Mouse (Mus musculus): ENCODE measurements around the gene Fabp2. TPM values are rescaled to one million over a fixed set of nuclear protein-coding genes. Genes with fewer than 3 reads are reported as not detected.

Fabp2 gene
- polyA plus RNA-seq, 1 experiment: not detected

- no peaks in the 10 kb centered on the region for H3K79me3 ChIP-seq (ENCODE audit: low read depth)
- H3K27me3 ChIP-seq (ENCODE audit: control insufficient read depth, insufficient read depth, insufficient read length): no peaks in the 10 kb centered on the region
- H3K79me2 ChIP-seq (ENCODE audit: control insufficient read depth, insufficient read depth): no peaks in the 10 kb centered on the region
- no peak overlapping the region for H3ac ChIP-seq (ENCODE audit: control insufficient read depth, insufficient read length, low read depth)
- H3K4me3 ChIP-seq (ENCODE audit: insufficient read depth, poor library complexity, severe bottlenecking): no peak overlapping the region
- H3K36me3 ChIP-seq (ENCODE audit: control insufficient read depth, insufficient read depth): no peaks in the 10 kb centered on the region
- no peak for TF ChIP-seq USF1 (IDR thresholded peaks at IDR 0.05; ENCODE audit: low read depth)
- no peak for TF ChIP-seq MAX (IDR thresholded peaks at IDR 0.05)
- no peak for TF ChIP-seq CEBPB (IDR thresholded peaks at IDR 0.05; ENCODE audit: low read depth)
- no peak for TF ChIP-seq CTCF (IDR thresholded peaks at IDR 0.05; ENCODE audit: control insufficient read depth, insufficient read depth, insufficient read length)
- no peak for TF ChIP-seq FOSL1 (IDR thresholded peaks at IDR 0.05; ENCODE audit: insufficient read depth, low read length, poor library complexity, severe bottlenecking)
- TF ChIP-seq MYOG (IDR thresholded peaks at IDR 0.05; ENCODE audit: control insufficient read depth, extremely low read depth, insufficient read length): no peak
- TF ChIP-seq MYOD1 (IDR thresholded peaks at IDR 0.05; ENCODE audit: control insufficient read depth, insufficient read length, low read depth): no peak
Observed at GRCm38 (mm10) chr3:122865092-122865491, 29.8 kb upstream of the Fabp2 start.

GRCm38 (mm10) chr3:122868270-122868669, 26.6 kb upstream of the Fabp2 start:
- TF ChIP-seq CEBPB (IDR thresholded peaks at IDR 0.05; ENCODE audit: low read depth) (no peak), FOSL1 (IDR thresholded peaks at IDR 0.05; ENCODE audit: insufficient read depth, low read length, poor library complexity, severe bottlenecking) (no peak), MYOG (IDR thresholded peaks at IDR 0.05; ENCODE audit: control insufficient read depth, extremely low read depth, insufficient read length) (no peak), MAX (IDR thresholded peaks at IDR 0.05) (no peak), MYOD1 (IDR thresholded peaks at IDR 0.05; ENCODE audit: control insufficient read depth, insufficient read length, low read depth) (no peak), CTCF (IDR thresholded peaks at IDR 0.05; ENCODE audit: control insufficient read depth, insufficient read depth, insufficient read length) (no peak), USF1 (IDR thresholded peaks at IDR 0.05; ENCODE audit: low read depth) (no peak)
- H3K4me3 ChIP-seq (ENCODE audit: insufficient read depth, poor library complexity, severe bottlenecking): no peak overlapping the region
- no peaks in the 10 kb centered on the region for H3K36me3 ChIP-seq (ENCODE audit: control insufficient read depth, insufficient read depth)
- H3K79me2 ChIP-seq (ENCODE audit: control insufficient read depth, insufficient read depth): no peaks in the 10 kb centered on the region
- no peaks in the 10 kb centered on the region for H3K27me3 ChIP-seq (ENCODE audit: control insufficient read depth, insufficient read depth, insufficient read length)
- no peaks in the 10 kb centered on the region for H3K79me3 ChIP-seq (ENCODE audit: low read depth)
- no peak overlapping the region for H3ac ChIP-seq (ENCODE audit: control insufficient read depth, insufficient read length, low read depth)

- no peaks in the 10 kb centered on the region for H3K36me3 ChIP-seq (ENCODE audit: control insufficient read depth, insufficient read depth)
- TF ChIP-seq USF1 (IDR thresholded peaks at IDR 0.05; ENCODE audit: low read depth) (no peak), FOSL1 (IDR thresholded peaks at IDR 0.05; ENCODE audit: insufficient read depth, low read length, poor library complexity, severe bottlenecking) (no peak), MYOD1 (IDR thresholded peaks at IDR 0.05; ENCODE audit: control insufficient read depth, insufficient read length, low read depth) (no peak), CTCF (IDR thresholded peaks at IDR 0.05; ENCODE audit: control insufficient read depth, insufficient read depth, insufficient read length) (no peak), MYOG (IDR thresholded peaks at IDR 0.05; ENCODE audit: control insufficient read depth, extremely low read depth, insufficient read length) (no peak), CEBPB (IDR thresholded peaks at IDR 0.05; ENCODE audit: low read depth) (no peak), MAX (IDR thresholded peaks at IDR 0.05) (no peak)
- no peaks in the 10 kb centered on the region for H3K79me3 ChIP-seq (ENCODE audit: low read depth)
- no peak overlapping the region for H3ac ChIP-seq (ENCODE audit: control insufficient read depth, insufficient read length, low read depth)
- H3K4me3 ChIP-seq (ENCODE audit: insufficient read depth, poor library complexity, severe bottlenecking): no peak overlapping the region
- H3K27me3 ChIP-seq (ENCODE audit: control insufficient read depth, insufficient read depth, insufficient read length): no peaks in the 10 kb centered on the region
- no peaks in the 10 kb centered on the region for H3K79me2 ChIP-seq (ENCODE audit: control insufficient read depth, insufficient read depth)
Observed at GRCm38 (mm10) chr3:122871596-122871995, 23.3 kb upstream of the Fabp2 start.

GRCm38 (mm10) chr3:122876870-122877269, 18.0 kb upstream of the Fabp2 start:
- Histone ChIP-seq H3K27me3 (ENCODE audit: control insufficient read depth, insufficient read depth, insufficient read length) (no peaks in the 10 kb centered on the region), H3K36me3 (ENCODE audit: control insufficient read depth, insufficient read depth) (no peaks in the 10 kb centered on the region), H3K4me3 (ENCODE audit: insufficient read depth, poor library complexity, severe bottlenecking) (no peak overlapping the region), H3ac (ENCODE audit: control insufficient read depth, insufficient read length, low read depth) (no peak overlapping the region), H3K79me3 (ENCODE audit: low read depth) (no peaks in the 10 kb centered on the region), H3K79me2 (ENCODE audit: control insufficient read depth, insufficient read depth) (no peaks in the 10 kb centered on the region)
- TF ChIP-seq CTCF (IDR thresholded peaks at IDR 0.05; ENCODE audit: control insufficient read depth, insufficient read depth, insufficient read length) (no peak), USF1 (IDR thresholded peaks at IDR 0.05; ENCODE audit: low read depth) (no peak), MYOD1 (IDR thresholded peaks at IDR 0.05; ENCODE audit: control insufficient read depth, insufficient read length, low read depth) (no peak), CEBPB (IDR thresholded peaks at IDR 0.05; ENCODE audit: low read depth) (no peak), MAX (IDR thresholded peaks at IDR 0.05) (no peak), FOSL1 (IDR thresholded peaks at IDR 0.05; ENCODE audit: insufficient read depth, low read length, poor library complexity, severe bottlenecking) (no peak), MYOG (IDR thresholded peaks at IDR 0.05; ENCODE audit: control insufficient read depth, extremely low read depth, insufficient read length) (no peak)

GRCm38 (mm10) chr3:122877543-122877942, 17.3 kb upstream of the Fabp2 start:
- TF ChIP-seq FOSL1 (IDR thresholded peaks at IDR 0.05; ENCODE audit: insufficient read depth, low read length, poor library complexity, severe bottlenecking) (no peak), MYOD1 (IDR thresholded peaks at IDR 0.05; ENCODE audit: control insufficient read depth, insufficient read length, low read depth) (no peak), CEBPB (IDR thresholded peaks at IDR 0.05; ENCODE audit: low read depth) (no peak), CTCF (IDR thresholded peaks at IDR 0.05; ENCODE audit: control insufficient read depth, insufficient read depth, insufficient read length) (no peak), MAX (IDR thresholded peaks at IDR 0.05) (no peak), MYOG (IDR thresholded peaks at IDR 0.05; ENCODE audit: control insufficient read depth, extremely low read depth, insufficient read length) (no peak), USF1 (IDR thresholded peaks at IDR 0.05; ENCODE audit: low read depth) (no peak)
- Histone ChIP-seq H3K27me3 (ENCODE audit: control insufficient read depth, insufficient read depth, insufficient read length) (no peaks in the 10 kb centered on the region), H3K79me3 (ENCODE audit: low read depth) (no peaks in the 10 kb centered on the region), H3K4me3 (ENCODE audit: insufficient read depth, poor library complexity, severe bottlenecking) (no peak overlapping the region), H3K79me2 (ENCODE audit: control insufficient read depth, insufficient read depth) (no peaks in the 10 kb centered on the region), H3K36me3 (ENCODE audit: control insufficient read depth, insufficient read depth) (no peaks in the 10 kb centered on the region), H3ac (ENCODE audit: control insufficient read depth, insufficient read length, low read depth) (no peak overlapping the region)

All from C2C12 (cell line).